Mouse (Mus musculus): ENCODE measurements at regions not wholly inside any gene's neighbourhood (a gene's known extent, or its start where the extent isn't known, plus 50 kb on each side); places are given as distances from the start of the nearest gene placed in this dataset.

DNA sequence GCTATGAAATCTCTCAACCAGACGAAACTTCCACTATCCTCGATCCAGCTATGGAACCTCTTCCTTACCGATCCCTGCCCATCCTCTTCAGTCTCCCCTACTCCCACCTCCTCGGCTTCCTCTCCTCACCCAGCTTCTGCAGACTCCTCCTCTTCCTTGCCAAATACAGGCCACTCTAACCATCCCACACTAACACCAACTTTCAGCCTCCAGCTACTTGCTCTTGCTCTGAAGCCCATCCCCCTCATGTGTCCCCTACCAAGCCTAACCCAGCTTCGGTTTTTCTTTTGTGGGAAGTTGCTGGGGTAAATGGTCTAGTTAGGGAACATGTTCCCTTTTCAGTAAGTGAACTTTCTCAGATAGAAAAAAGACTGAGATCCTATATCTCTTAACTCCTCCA is 80.8 kb downstream of the Tmem17 start:
- TF ChIP-seq CTCF (IDR thresholded peaks at IDR 0.05; ENCODE audit: insufficient read depth, low read depth, low read length) (no peak), POLR2A (IDR thresholded peaks at IDR 0.05; ENCODE audit: insufficient read depth, low read depth, low read length) (no peak)
- H3K27ac ChIP-seq (ENCODE audit: insufficient read depth, low read depth, low read length): no peak overlapping the region
- H3K4me3 ChIP-seq (ENCODE audit: insufficient read depth, low read depth, low read length): no peak overlapping the region
- H3K4me1 ChIP-seq (ENCODE audit: control insufficient read depth, insufficient read depth, low read length): peaks cover 12% of the 10 kb centered on the region
- WGBS: 88% methylated on average over 5 of the region's 5 CpGs

GRCm38 (mm10) chr11:22596076-22596804 is 84.4 kb downstream of the Tmem17 start:
- WGBS: 79% methylated on average over 8 of the region's 8 CpGs
- H3K4me1 ChIP-seq (ENCODE audit: control insufficient read depth, insufficient read depth, low read length): no peaks in the 10 kb centered on the region
- no peak overlapping the region for H3K4me3 ChIP-seq (ENCODE audit: insufficient read depth, low read depth, low read length)
- H3K27ac ChIP-seq (ENCODE audit: insufficient read depth, low read depth, low read length): no peak overlapping the region
- no peak for TF ChIP-seq CTCF (IDR thresholded peaks at IDR 0.05; ENCODE audit: insufficient read depth, low read depth, low read length)
- no peak for TF ChIP-seq POLR2A (IDR thresholded peaks at IDR 0.05; ENCODE audit: insufficient read depth, low read depth, low read length)

GRCm38 (mm10) chr11:22596805-22597149 is 84.9 kb downstream of the Tmem17 start:
- no peak overlapping the region for H3K27ac ChIP-seq (ENCODE audit: insufficient read depth, low read depth, low read length)
- no peak overlapping the region for H3K4me3 ChIP-seq (ENCODE audit: insufficient read depth, low read depth, low read length)
- 93% methylated on average over 2 of the region's 2 CpGs for WGBS
- TF ChIP-seq POLR2A (IDR thresholded peaks at IDR 0.05; ENCODE audit: insufficient read depth, low read depth, low read length) (no peak), CTCF (IDR thresholded peaks at IDR 0.05; ENCODE audit: insufficient read depth, low read depth, low read length) (no peak)
- peaks cover 3% of the 10 kb centered on the region; the same call in 1 of the 2 replicates for H3K4me1 ChIP-seq (ENCODE audit: control insufficient read depth, insufficient read depth, low read length)

DNA sequence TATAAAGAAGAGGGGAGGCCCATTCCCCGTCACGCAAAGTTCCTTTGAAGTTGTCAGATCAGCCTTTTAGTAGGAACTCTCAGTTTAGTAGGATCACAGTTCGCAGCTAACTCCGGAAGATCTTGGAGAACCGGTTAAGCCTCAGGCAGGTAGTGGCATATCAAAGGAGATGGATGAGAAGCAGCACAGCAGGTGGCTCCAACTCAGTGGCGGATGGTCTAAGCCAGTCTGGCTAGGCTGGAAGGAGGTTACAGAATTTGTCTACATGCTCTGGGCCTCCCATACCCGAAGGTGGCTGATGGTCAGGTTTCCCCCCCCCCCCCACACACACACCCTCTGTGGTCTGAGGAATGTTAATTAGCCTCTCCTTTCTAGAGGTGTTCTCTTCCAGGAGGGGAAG is 88.5 kb downstream of the Tmem17 start:
- no peak overlapping the region for H3K4me3 ChIP-seq (ENCODE audit: insufficient read depth, low read depth, low read length)
- WGBS: 82% methylated on average over 7 of the region's 7 CpGs
- TF ChIP-seq POLR2A (IDR thresholded peaks at IDR 0.05; ENCODE audit: insufficient read depth, low read depth, low read length): no peak
- no peak for TF ChIP-seq CTCF (IDR thresholded peaks at IDR 0.05; ENCODE audit: insufficient read depth, low read depth, low read length)

DNA sequence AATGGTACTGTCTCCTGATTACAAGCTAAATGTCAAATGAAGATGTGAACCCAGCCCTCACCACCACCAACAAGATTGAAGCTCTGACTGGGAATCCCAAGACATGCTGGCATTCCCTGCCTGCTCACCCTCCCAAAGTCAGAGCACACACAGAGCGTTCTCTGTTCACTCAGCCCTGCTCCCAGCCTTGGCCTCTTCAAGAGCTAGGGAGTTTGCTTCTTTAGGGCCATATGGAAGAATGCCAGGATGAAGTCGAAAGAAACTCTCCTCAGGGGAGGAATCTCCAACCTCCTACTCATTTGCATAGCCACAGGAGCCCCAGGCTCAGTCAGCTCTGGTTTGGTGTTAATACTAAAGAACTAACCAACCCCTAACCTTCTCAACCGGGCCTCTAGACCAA is 90.1 kb downstream of the Tmem17 start:
- H3K4me3 ChIP-seq (ENCODE audit: insufficient read depth, low read depth, low read length): no peak overlapping the region
- 25% methylated on average over 3 of the region's 3 CpGs for WGBS
- H3K27ac ChIP-seq (ENCODE audit: insufficient read depth, low read depth, low read length): no peak overlapping the region
- TF ChIP-seq CTCF (IDR thresholded peaks at IDR 0.05; ENCODE audit: insufficient read depth, low read depth, low read length): no peak
- no peak for TF ChIP-seq POLR2A (IDR thresholded peaks at IDR 0.05; ENCODE audit: insufficient read depth, low read depth, low read length)
- peaks cover 5% of the 10 kb centered on the region; the same call in 1 of the 2 replicates for H3K4me1 ChIP-seq (ENCODE audit: control insufficient read depth, insufficient read depth, low read length)

More for the DNA sequence above, 88.5 kb downstream of the Tmem17 start:
- peaks cover 5% of the 10 kb centered on the region; the same call in 1 of the 2 replicates for H3K4me1 ChIP-seq (ENCODE audit: control insufficient read depth, insufficient read depth, low read length)
- no peak overlapping the region for H3K27ac ChIP-seq (ENCODE audit: insufficient read depth, low read depth, low read length)

- 86% methylated on average over 3 of the region's 3 CpGs for WGBS
- Histone ChIP-seq H3K27ac (ENCODE audit: insufficient read depth, low read depth, low read length) (no peak overlapping the region), H3K4me1 (ENCODE audit: control insufficient read depth, insufficient read depth, low read length) (peaks cover 5% of the 10 kb centered on the region; the same call in 1 of the 2 replicates), H3K4me3 (ENCODE audit: insufficient read depth, low read depth, low read length) (no peak overlapping the region)
- no peak for TF ChIP-seq CTCF (IDR thresholded peaks at IDR 0.05; ENCODE audit: insufficient read depth, low read depth, low read length)
- no peak for TF ChIP-seq POLR2A (IDR thresholded peaks at IDR 0.05; ENCODE audit: insufficient read depth, low read depth, low read length)
These were observed 90.7 kb downstream of the Tmem17 start for GRCm38 (mm10) chr11:22602610-22603009.

- 100% methylated on average over 1 of the region's 1 CpGs for WGBS
- Histone ChIP-seq H3K4me3 (ENCODE audit: insufficient read depth, low read depth, low read length) (no peak overlapping the region), H3K27ac (ENCODE audit: insufficient read depth, low read depth, low read length) (no peak overlapping the region), H3K4me1 (ENCODE audit: control insufficient read depth, insufficient read depth, low read length) (peaks cover 5% of the 10 kb centered on the region; the same call in 1 of the 2 replicates)
- TF ChIP-seq POLR2A (IDR thresholded peaks at IDR 0.05; ENCODE audit: insufficient read depth, low read depth, low read length) (no peak), CTCF (IDR thresholded peaks at IDR 0.05; ENCODE audit: insufficient read depth, low read depth, low read length) (no peak)
These were observed 91.5 kb downstream of the Tmem17 start for GRCm38 (mm10) chr11:22603397-22603796.

- no peak for TF ChIP-seq POLR2A (IDR thresholded peaks at IDR 0.05; ENCODE audit: insufficient read depth, low read depth, low read length)
- no peak for TF ChIP-seq CTCF (IDR thresholded peaks at IDR 0.05; ENCODE audit: insufficient read depth, low read depth, low read length)
- 84% methylated on average over 4 of the region's 4 CpGs for WGBS
- peaks cover 14% of the 10 kb centered on the region for H3K4me1 ChIP-seq (ENCODE audit: control insufficient read depth, insufficient read depth, low read length)
- H3K4me3 ChIP-seq (ENCODE audit: insufficient read depth, low read depth, low read length): no peak overlapping the region
- no peak overlapping the region for H3K27ac ChIP-seq (ENCODE audit: insufficient read depth, low read depth, low read length)
These were observed 94.5 kb downstream of the Tmem17 start for GRCm38 (mm10) chr11:22606380-22606779.

DNA sequence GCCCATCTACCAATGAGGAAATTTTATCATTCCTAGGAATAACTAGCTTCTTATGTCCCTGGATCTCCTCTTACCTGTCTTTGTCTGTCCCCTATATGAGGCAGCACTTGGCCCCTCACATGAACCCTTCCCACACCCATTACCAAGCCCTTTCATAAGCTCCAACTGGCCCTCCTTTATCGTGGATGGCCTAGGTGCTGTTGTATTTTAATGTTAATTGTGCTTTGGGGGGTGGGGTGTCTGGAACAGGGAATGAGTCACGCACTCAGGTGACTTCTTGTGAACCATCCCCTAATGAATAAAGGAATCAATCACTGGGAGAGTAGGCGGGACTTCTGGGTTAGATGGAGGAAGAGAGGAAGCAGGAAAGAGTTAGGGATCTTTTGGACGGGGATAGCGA is 95.8 kb downstream of the Tmem17 start:
- no peak for TF ChIP-seq CTCF (IDR thresholded peaks at IDR 0.05; ENCODE audit: insufficient read depth, low read depth, low read length)
- TF ChIP-seq POLR2A (IDR thresholded peaks at IDR 0.05; ENCODE audit: insufficient read depth, low read depth, low read length): no peak
- 91% methylated on average over 5 of the region's 5 CpGs for WGBS
- H3K4me3 ChIP-seq (ENCODE audit: insufficient read depth, low read depth, low read length): no peak overlapping the region
- peaks cover 10% of the 10 kb centered on the region for H3K4me1 ChIP-seq (ENCODE audit: control insufficient read depth, insufficient read depth, low read length)
- H3K27ac ChIP-seq (ENCODE audit: insufficient read depth, low read depth, low read length): no peak overlapping the region
